Mouse (Mus musculus): Measurements from ENCODE around the gene Cyp1b1. TPM values are rescaled to one million over a fixed set of nuclear protein-coding genes. Genes with fewer than 3 reads are reported as not detected.

Cyp1b1 gene
- total RNA-seq, 2 experiments from 2014 or later, result not detected

DNA sequence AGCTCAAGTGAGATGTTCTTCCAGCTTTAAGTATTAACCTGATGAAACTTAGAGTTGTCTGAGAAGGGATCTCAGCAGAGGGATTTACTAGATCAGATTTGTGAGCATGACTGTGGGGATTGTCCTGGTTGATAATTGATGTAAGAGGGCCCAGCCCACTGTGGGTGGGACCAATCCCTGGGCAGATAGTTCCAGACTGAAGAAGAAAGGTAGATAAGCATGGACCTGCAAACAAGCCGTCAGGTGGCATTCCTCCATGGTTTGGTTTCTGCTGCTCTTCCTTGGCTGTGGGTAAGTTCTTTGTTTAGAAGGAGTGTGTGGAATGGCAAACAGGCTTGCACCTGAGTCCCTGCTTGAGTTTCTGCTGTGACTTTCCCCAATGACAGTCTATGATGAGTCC, 61.7 kb downstream of the Cyp1b1 start:
- no peak for ATAC-seq (replicated peaks; ENCODE audit: poor library complexity)

Other genes with a start within 250 kb of the Cyp1b1 start
- gene Rmdn2, start 103.2 kb downstream of the Cyp1b1 start, total RNA-seq (2015), result 3.8 and 8.5 TPM in 2 replicates
- 2.2 and 10.7 TPM in 2 replicates for gene Rmdn2, start 103.2 kb downstream of the Cyp1b1 start, total RNA-seq (2017)
- 41.6 and 43.4 TPM in 2 replicates for gene Atl2, start 181.1 kb upstream of the Cyp1b1 start, total RNA-seq (2015)
- 31.7 and 41.7 TPM in 2 replicates for gene Atl2, start 181.1 kb upstream of the Cyp1b1 start, total RNA-seq (2017)

Data from megakaryocyte progenitor cell, adult 5-6 weeks (primary cell).